Mouse (Mus musculus): ENCODE results near the gene Gm10972. TPM values are rescaled to one million over a fixed set of nuclear protein-coding genes. Genes with fewer than 3 reads are reported as not detected.
"Not testable (repeated sequence)": the region's sequence is repeated elsewhere in the genome, so short reads cannot be mapped to it uniquely, and the experiment has no call there.

Gm10972 gene
- polyA plus RNA-seq, 1 experiment from 2014 or later = not detected

GRCm38 (mm10) chr3:94621740-94622507 is 21.0 kb upstream of the Gm10972 start:
- Histone ChIP-seq H3K27ac (no peak overlapping the region), H3K36me3 (no peaks in the 10 kb centered on the region), H3K4me1 (no peaks in the 10 kb centered on the region), H3K4me3 (replicated peaks) (no peak overlapping the region), H3K27me3 (no peaks in the 10 kb centered on the region), H3K9me3 (replicated peaks) (no peaks in the 10 kb centered on the region), H3K4me2 (no peak overlapping the region), H3K9ac (no peak overlapping the region)
- 88% methylated on average over 11 of the region's 11 CpGs for WGBS
- no peak for ATAC-seq (replicated peaks; ENCODE audit: low FRiP score)

DNA sequence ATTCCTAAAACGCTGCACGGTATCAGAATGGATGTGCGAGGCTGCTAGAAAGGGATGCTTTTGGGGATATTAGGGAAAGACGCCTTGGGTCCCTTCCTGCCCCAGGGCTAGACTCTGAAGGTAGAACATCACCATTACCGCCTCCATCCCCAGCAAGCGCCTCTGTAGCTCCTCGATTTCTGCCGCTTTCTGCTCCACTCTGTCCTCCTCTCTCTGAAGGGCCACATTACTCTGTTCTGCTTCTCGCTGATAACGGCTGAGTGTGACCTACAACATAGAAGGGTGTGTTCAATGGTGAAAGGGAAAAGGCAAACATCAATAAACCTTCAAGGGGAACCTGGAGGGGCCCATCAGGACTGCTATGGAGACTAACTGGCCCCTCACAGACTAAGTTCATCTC is 20.4 kb upstream of the Gm10972 start:
- Histone ChIP-seq H3K4me3 (replicated peaks) (no peak overlapping the region), H3K27ac (no peak overlapping the region), H3K9ac (no peak overlapping the region), H3K4me2 (no peak overlapping the region), H3K36me3 (no peaks in the 10 kb centered on the region), H3K27me3 (no peaks in the 10 kb centered on the region), H3K4me1 (no peaks in the 10 kb centered on the region), H3K9me3 (replicated peaks) (no peaks in the 10 kb centered on the region)
- 93% methylated on average over 10 of the region's 10 CpGs for WGBS
- no peak for ATAC-seq (replicated peaks; ENCODE audit: low FRiP score)

- no peaks in the 10 kb centered on the region for H3K36me3 ChIP-seq
- H3K27ac ChIP-seq = no peak overlapping the region
- H3K27me3 ChIP-seq = no peaks in the 10 kb centered on the region
- no peak overlapping the region for H3K9ac ChIP-seq
- no peaks in the 10 kb centered on the region for H3K9me3 ChIP-seq (replicated peaks)
- no peak overlapping the region for H3K4me2 ChIP-seq
- no peaks in the 10 kb centered on the region for H3K4me1 ChIP-seq
- 82% methylated on average over 4 of the region's 4 CpGs for WGBS
- no peak for ATAC-seq (replicated peaks; ENCODE audit: low FRiP score)
- no peak overlapping the region for H3K4me3 ChIP-seq (replicated peaks)
Observed at GRCm38 (mm10) chr3:94624281-94624680, 18.6 kb upstream of the Gm10972 start.

DNA sequence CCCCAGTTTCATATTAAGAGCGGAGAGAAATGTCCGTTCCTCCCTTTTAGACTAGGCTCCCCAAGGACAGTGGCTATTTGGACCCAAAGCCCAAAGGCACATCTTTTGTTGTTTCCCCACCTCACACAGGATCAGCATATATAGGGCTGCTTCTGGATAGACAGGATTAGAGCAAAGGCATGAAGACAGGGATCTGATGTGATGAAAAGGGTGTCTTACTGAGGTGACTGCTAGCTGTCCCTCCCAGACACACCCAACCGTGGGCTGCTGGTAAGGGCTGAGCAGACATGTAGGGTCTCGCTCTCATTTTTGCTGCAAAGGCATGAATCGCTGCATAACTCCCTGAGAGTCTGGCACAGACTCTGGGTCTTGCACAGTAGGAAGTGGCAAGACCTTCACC is 14.2 kb upstream of the Gm10972 start:
- H3K4me3 ChIP-seq (replicated peaks) = no peak overlapping the region
- no peak for ATAC-seq (replicated peaks; ENCODE audit: low FRiP score)
- WGBS = 89% methylated on average over 5 of the region's 5 CpGs
- no peaks in the 10 kb centered on the region for H3K27me3 ChIP-seq
- no peak overlapping the region for H3K4me2 ChIP-seq
- H3K9me3 ChIP-seq (replicated peaks) = no peaks in the 10 kb centered on the region
- H3K27ac ChIP-seq = no peak overlapping the region
- no peak overlapping the region for H3K9ac ChIP-seq
- H3K36me3 ChIP-seq = no peaks in the 10 kb centered on the region
- H3K4me1 ChIP-seq = no peaks in the 10 kb centered on the region

DNA sequence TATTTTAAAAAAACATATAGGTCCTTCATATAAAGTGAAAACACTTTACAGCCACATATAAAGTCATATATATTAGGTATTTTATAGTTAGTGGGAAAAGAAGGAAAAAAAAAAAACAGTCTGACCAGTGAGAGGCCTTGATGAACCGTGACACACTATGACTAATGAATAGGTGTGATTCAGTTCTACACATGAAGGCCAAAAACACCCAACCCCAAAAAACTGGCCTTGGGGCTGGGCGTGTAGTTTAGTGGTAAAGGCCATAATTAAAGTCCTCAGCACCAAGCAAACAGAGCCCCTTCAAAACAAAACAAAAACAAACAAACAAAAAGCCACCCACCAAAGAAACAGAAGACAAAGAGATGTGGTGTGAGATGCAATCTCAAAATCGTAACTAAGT is 13.0 kb upstream of the Gm10972 start:
- 68% methylated on average over 3 of the region's 3 CpGs for WGBS
- no peak overlapping the region for H3K9ac ChIP-seq
- H3K4me2 ChIP-seq = no peak overlapping the region
- no peak overlapping the region for H3K4me3 ChIP-seq (replicated peaks)
- no peak overlapping the region for H3K27ac ChIP-seq
- no peaks in the 10 kb centered on the region for H3K9me3 ChIP-seq (replicated peaks)
- ATAC-seq (replicated peaks; ENCODE audit: low FRiP score) = no peak
- H3K27me3 ChIP-seq = no peaks in the 10 kb centered on the region
- no peaks in the 10 kb centered on the region for H3K4me1 ChIP-seq
- H3K36me3 ChIP-seq = no peaks in the 10 kb centered on the region

- 39% methylated on average over 6 of the region's 6 CpGs for WGBS
- peak; percentile 82 for ATAC-seq (replicated peaks; ENCODE audit: low FRiP score)
- no peaks in the 10 kb centered on the region for H3K9me3 ChIP-seq (replicated peaks)
- 0 out of 2 replicates have a peak overlapping the region, but pooled peaks have one; percentile 7 for H3K4me2 ChIP-seq
- no peaks in the 10 kb centered on the region for H3K36me3 ChIP-seq
- H3K27me3 ChIP-seq = no peaks in the 10 kb centered on the region
- peak overlapping the region; percentile 52 for H3K27ac ChIP-seq
- H3K4me3 ChIP-seq (replicated peaks) = no peak overlapping the region
- H3K4me1 ChIP-seq = peaks cover 13% of the 10 kb centered on the region
- H3K9ac ChIP-seq = no peak overlapping the region
Observed at GRCm38 (mm10) chr3:94648755-94649590, 6.1 kb downstream of the Gm10972 start.

DNA sequence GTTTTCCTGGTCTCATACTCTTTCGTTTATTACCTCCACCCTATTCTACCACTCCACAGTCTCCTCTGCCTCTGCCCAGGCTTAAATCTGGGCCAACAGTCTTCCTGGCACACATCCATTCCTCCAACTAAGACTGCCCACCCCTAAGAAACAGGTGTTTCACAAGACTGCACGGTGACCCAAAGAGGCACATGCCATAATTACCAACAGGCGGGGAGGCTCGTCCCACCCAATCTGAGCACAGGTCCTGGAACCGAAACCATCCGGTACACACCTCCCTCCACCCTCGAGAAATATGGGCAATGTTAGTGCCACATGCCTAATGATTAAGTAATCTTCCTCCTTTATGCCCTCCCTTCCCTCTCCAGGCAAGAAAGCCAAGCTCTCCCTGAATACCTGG is 7.5 kb downstream of the Gm10972 start:
- no peaks in the 10 kb centered on the region for H3K9me3 ChIP-seq (replicated peaks)
- no peaks in the 10 kb centered on the region for H3K27me3 ChIP-seq
- H3K27ac ChIP-seq = no peak overlapping the region
- no peak for ATAC-seq (replicated peaks; ENCODE audit: low FRiP score)
- no peaks in the 10 kb centered on the region for H3K36me3 ChIP-seq
- H3K4me1 ChIP-seq = peaks cover 13% of the 10 kb centered on the region
- 66% methylated on average over 7 of the region's 7 CpGs for WGBS
- no peak overlapping the region for H3K4me3 ChIP-seq (replicated peaks)
- H3K9ac ChIP-seq = no peak overlapping the region
- H3K4me2 ChIP-seq = no peak overlapping the region

DNA sequence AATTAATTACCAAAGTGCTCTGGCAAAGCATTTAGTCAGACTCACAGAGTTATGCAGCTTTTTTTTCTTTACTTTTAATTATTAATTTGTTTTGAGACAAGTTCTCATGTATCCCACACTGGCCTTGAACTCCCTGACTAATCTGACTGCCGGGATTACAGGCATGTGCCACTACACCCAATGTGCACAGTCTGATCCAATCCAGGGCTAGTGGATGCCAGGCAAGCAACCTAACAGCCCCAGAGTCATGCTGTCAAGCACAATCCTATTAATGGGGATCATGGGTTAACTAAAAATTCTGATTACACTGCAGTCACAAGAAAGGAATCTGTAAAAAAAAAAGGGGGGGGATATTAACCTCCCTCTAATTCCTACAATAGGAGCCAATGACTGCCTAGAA is 11.1 kb downstream of the Gm10972 start:
- H3K9ac ChIP-seq; ATAC-seq (replicated peaks; ENCODE audit: low FRiP score); H3K9me3 ChIP-seq (replicated peaks); H3K27me3 ChIP-seq; H3K4me3 ChIP-seq (replicated peaks); H3K36me3 ChIP-seq; H3K27ac ChIP-seq; H3K4me2 ChIP-seq: not testable (repeated sequence)
- peaks cover 19% of the 10 kb centered on the region for H3K4me1 ChIP-seq
- WGBS = 71% methylated on average over 1 of the region's 1 CpGs

GRCm38 (mm10) chr3:94657852-94658739 is 15.2 kb downstream of the Gm10972 start:
- H3K9ac ChIP-seq = peak overlapping the region; percentile 44; the same call in 1 of the 2 replicates
- H3K36me3 ChIP-seq; H3K27me3 ChIP-seq; H3K9me3 ChIP-seq (replicated peaks); H3K27ac ChIP-seq; ATAC-seq (replicated peaks; ENCODE audit: low FRiP score): not testable (repeated sequence)
- H3K4me2 ChIP-seq = peak overlapping the region; percentile 78
- H3K4me3 ChIP-seq (replicated peaks) = peak overlapping the region; percentile 46
- WGBS = 1% methylated on average over 22 of the region's 47 CpGs
- peaks cover 12% of the 10 kb centered on the region for H3K4me1 ChIP-seq

DNA sequence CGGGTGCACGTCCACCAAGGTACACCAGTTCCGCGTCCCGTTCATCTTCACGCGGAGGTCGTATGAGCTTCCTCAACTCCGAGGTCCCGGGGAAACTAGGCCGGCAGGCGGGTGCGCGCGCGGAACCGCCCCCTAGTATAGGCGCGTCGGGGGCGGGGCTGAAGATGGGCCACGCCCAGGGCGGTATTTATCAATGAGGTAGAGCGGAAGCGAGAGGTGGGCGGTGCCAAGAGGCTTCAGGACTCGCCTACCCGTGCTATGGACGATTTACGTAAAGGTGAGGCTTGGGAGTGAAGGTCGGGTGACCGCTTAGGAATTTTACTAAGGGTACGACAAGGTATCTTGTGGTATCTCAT is 15.8 kb downstream of the Gm10972 start, which contains the start of gene Tuft1:
TSS of gene Tuft1 (minus strand) at position 133 of the 356 bp plus-strand sequence.
- H3K36me3 ChIP-seq; H3K27me3 ChIP-seq; H3K9me3 ChIP-seq (replicated peaks): not testable (repeated sequence)
- H3K9ac ChIP-seq = peak within 1 kb of the TSS; percentile 44; the same call in 1 of the 2 replicates
- peak within 1 kb of the TSS; percentile 69 for H3K27ac ChIP-seq
- H3K4me2 ChIP-seq = peak within 1 kb of the TSS; percentile 78
- WGBS = 0% methylated on average over 22 of the region's 33 CpGs
- peak within 1 kb of the TSS; percentile 46 for H3K4me3 ChIP-seq (replicated peaks)
- peak; percentile 96 for ATAC-seq (replicated peaks; ENCODE audit: low FRiP score)
- H3K4me1 ChIP-seq = peaks cover 12% of the 10 kb centered on the region

DNA sequence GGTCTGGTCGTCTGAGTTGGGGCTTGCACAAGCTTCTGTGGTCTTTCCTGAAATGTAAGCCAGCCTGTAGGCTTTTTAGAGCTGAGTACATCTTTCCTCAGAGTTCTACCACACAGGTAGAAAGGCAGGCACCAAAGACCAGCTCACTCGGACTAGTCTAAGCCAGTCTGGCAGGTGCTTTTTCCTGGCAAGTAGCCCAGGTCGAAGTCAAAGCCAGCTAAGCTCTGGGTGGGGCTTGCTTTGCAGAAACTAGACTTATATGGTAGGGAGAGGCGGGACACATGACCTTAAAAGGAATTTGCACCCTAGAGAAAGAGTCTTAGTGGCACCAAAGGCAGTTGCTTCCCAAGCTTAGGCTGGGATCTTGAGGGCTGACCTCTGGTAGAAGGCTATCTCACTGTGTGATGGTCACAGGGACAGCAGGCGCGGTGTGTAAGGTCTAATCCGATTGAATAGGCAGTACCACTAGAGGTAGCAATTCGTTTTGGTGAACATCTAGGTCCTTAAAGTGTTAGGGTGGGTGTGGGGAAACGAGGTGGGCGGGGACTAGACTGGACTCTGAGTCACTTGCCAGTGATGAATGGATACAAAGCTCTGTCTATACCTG is 16.3 kb downstream of the Gm10972 start:
- WGBS = 27% methylated on average over 8 of the region's 10 CpGs
- H3K27ac ChIP-seq = peak overlapping the region; percentile 69
- peak overlapping the region; percentile 46 for H3K4me2 ChIP-seq
- peaks cover 12% of the 10 kb centered on the region for H3K4me1 ChIP-seq
- H3K9ac ChIP-seq; H3K9me3 ChIP-seq (replicated peaks); H3K27me3 ChIP-seq; H3K36me3 ChIP-seq; H3K4me3 ChIP-seq (replicated peaks): not testable (repeated sequence)
- peak; percentile 82 for ATAC-seq (replicated peaks; ENCODE audit: low FRiP score)
